Mouse (Mus musculus) lung, postnatal 14 days (tissue): ENCODE measurements at regions not wholly inside any gene's neighbourhood (a gene's known extent, or its start where the extent isn't known, plus 50 kb on each side); places are given as distances from the start of the nearest gene placed in this dataset.
A peak's percentile ranks its signal among the peaks of the same experiment; 100 is the strongest.

Experiments used
- DNase-seq: peaks from one replicate; pipeline ENCODE4 v3.0.0; 2021

DNA sequence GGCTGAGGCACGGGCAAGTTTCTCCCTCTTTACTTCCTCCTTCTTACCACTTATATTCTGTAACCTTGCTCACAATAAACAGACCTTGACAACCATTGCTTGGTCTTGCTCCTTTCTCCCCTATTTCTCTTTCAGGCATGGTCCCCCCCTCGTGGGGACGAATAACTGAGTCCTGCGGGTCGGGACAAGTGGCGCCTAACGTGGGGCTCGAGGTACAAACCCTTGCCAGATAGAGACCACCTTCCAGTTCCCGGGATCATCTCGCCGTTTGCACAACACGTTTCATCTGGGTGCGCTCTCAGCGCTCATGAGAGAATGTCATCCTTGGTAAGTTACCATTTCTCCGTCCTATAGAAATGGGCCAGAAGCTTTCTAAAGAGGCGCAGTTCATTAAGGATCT, 79.6 kb upstream of the Foxn3 start:
- DNase-seq, result no peak

DNA sequence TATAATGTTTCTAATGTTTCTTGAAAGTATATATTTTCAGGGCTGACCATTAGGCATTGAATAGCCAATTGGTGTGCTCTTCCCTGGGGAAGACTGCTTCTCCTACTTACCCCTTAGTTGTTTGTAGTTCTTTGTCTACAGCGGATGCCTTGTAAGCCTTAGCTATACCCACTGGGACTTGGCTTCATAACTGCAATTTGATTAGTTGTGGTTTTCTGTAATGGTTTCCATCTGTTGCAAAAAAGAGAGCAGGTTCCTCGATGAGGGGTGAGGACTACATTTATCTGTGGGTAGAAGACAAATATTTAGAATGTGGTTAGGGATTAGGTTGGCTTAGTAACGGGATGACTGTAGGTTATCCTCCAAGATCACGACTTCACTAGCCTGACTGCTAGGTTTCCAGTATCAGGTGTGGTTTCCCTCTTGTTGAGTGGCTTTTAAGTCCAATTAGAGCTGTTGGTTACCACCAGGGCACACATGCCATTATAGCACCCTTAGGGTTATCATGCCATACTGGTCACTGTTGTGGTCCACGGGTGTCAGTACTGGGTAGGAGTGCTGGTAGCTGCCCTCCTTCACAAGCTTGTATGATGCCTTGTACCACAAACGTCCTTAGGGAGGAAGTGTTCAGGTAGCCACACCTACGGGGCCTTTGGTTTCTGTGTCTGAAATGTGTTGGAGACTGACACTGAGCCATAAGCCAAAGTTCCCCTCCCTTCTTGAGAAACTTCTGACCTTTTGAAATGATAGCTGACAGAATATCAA, 78.9 kb upstream of the Foxn3 start:
- DNase-seq, result no peak

DNA sequence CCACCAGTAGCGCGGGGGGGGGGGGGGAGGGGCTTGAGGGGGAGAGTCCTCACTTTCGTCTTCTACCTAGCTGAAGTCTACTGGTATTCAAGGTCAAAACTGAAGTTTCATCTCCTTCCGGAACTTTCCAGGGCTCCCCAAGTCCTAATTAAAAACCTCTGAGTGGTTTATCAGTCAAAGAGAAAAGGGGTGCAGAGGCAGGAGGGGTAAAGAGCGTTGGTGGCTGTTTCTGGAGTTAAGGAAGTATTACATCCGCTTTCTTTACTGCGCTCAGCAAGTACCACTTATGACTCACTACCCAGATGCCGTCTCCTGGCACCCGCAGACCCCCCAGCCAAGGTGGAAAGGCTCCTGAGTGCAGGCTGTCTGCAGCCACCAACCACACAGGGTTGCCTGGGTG, 77.9 kb upstream of the Foxn3 start:
- DNase-seq, result no peak

DNA sequence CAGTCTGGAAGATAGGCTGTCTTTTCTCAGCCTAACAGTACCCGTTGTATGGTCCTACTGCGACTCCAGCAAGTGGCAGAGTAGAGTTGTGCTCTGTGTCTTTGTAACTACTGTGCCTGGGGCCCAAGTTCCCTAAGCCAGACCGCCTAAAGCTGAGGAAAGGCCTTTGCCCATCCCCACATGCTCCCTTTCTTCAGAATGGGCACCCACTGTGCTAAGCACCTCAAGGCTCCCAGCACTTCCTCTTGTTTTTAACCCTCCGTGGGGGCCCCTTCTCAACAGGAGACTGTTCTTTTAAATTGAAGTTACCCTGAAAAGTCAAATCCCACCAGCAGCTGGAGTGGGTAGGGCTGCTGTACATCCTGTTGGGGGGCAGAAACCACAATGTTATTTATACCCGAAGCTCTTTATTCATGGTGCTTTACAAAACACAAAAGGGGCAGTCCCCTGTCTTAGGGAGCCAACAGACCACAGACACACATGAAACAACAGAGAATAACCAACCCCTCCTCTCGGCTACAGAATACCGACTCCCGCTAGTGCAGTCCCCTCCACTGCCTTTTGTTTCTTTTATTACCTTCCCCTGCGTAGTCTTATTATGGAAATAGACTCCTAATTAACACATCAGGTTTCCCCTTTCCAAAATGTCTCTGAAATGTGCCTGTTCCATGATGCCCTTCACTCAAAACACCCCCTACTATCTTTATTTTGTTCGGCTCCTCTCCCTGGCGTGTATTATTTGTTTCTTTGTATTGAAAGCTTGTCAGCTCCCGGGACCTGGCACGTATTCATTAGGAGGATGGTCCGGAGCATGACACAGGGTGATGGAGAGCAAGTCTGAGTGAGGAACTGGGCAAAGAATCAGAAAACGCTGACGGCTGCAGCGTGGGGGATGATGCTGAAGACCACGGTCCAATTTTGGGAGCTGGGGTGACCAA, 77.1 kb upstream of the Foxn3 start:
- DNase-seq, result peak; percentile 25

DNA sequence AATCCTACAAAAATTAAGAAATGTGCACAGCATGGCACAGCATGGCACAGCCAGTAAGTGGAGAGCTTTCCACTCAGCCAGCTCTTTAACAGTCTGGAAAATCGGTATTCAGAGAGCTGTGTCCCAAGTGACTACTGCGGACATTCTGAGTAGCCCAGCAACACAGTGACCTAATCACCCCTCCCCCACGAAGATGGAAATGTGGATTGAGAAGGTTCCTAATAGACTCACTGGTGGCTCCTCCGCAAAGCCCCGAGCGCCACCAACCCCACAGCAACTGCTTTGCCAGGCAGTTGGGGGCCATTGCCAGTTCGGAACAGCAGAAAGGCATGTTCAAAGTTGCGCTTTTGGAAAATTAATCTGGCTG, 76.4 kb upstream of the Foxn3 start:
- DNase-seq, result no peak

DNA sequence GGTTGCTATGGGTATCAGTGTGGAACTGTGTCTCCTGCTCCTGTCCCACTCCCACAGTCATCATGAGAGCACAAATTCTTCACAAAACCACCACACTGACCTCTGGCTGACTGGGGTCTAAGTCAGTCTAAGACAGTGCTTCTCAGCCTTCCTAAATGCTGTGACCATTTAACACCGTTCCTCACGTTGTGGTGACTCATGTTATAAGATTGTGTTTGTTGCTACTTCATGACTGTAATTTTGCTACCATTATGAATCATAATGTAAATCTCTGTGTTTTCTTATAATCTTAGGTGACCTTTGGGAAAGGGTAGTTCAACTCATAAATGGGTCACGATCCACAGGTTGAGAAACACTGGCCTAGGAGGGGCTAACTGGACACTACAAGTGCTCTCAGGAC, 75.7 kb upstream of the Foxn3 start:
- no peak for DNase-seq

DNA sequence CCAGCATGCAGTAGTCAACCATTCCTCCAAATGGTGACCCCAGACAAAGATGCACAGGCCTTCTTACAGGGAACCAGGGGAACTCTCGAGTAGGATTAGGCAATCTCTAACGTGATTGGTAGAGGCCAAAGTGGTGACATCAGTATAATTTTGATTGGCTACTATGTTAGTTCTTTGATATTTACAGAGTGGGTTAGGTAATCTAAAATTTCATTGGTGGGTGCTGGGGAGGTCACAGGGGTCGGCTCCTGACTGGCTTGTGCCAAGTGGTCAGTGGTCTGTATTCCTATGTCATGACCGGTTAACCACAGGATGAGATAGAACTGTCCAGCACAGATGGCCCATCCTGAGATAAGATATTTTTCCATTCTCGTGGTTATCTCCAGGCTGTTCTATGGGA, 74.6 kb upstream of the Foxn3 start:
- DNase-seq, result no peak

DNA sequence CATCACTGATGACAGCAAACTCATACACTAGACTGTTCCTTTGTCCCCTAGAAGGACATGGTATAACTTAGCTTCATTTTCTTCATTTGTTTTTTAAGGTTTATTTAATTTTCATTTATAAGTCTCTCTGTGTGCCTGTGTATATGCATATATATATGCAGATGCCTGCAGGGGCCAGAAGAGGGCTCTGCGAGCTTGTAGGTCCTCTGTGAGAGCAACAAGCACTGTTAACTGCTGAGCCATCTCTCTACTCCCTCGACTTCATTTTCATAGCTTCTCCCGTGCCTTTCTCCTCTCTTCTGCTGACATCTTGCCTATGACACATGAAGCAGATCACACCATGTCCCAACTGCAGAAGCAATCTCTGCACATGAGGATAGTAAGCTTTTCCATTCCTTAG, 72.9 kb upstream of the Foxn3 start:
- no peak for DNase-seq

DNA sequence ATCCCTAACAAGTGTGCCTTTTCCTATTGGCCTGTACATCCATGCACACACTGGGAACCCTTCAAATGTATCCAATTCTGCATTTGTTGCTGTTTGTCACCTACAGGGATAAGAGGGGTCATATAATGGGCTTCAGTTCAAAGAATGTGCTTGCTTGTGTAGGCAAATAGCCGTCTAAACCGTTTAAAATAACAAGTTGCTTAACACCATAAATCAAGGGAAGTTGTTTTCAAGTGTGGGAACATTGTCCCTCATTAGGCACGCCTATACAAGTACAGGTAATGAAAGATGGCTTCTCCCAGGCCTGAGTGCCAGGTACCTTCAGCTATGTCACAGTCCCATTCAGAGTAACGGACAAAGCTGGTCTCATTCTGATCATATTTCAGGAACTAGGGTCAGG, 72.0 kb upstream of the Foxn3 start:
- no peak for DNase-seq

DNA sequence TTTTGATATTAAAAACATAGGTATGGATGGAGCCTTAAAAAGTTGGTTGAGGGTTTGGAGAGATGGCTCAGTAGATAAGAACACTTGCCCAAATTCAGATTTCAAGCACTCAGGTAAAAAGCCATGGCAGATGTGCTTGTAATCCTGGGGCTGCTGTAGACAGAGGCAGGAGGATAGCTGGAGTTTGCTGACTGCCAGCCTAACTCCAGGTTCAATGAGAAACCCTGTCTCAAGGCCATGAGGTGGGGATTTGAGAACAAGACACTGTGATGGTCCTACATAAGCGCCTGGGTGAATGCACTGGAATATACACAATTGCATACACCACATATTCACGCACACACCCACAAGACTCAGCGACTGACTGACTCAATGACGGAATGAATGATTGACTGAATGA, 71.3 kb upstream of the Foxn3 start:
- no peak for DNase-seq

DNA sequence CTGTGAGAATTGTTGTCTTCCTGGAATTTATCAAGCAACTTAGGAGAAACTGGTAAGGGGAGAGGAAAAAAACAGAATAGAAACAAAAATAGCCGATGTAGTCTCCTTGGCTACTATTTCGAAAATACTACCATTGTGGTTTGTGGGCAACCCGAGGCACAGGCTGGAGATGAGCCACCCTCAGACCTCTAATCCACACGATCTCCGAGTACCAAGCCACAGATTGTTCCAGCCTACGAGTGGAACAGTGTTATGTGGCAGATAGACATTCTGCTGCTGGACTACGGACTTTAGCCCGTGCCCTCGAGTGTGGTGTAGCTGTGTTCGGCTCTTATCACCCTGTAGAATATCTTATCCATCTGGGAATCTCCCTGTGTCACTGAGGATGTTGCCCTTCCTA, 70.3 kb upstream of the Foxn3 start:
- no peak for DNase-seq

DNA sequence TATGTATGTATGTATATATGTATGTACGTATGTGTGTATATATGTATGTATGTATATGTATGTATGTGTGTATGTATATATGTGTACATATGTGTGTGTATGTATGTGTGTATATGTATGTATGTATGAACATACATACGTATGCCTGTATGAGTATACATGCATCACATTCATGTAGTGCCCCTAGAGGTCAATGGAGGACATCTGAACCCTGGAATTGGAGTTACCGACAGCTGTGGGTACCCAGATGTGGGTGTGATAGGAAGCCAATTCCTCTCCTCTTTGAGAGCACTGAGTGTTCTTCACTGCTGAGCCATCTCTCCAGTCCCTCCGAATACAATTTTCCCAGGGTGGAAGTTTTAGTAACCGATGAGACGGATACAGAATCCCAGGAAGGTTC, 69.6 kb upstream of the Foxn3 start:
- DNase-seq, result no peak

DNA sequence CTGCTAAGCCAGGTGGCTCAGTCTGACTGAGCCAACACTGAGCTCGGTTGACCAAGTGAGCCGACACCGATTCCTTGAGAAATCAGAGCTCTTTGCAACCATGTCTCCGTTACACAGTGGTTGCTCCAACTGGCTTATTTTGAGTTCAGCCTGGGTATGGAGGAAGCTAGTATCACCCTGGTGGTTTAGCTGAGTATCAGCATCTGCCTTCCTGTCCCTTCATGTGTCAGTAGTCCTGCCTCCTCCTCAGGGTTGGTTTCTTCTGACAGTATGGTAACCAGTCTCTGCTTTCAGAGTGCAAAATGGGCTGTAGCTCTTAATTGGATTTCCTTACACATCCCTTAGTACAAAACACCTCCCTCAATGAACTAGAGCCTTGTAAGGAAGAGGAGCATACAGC, 66.2 kb upstream of the Foxn3 start:
- no peak for DNase-seq

DNA sequence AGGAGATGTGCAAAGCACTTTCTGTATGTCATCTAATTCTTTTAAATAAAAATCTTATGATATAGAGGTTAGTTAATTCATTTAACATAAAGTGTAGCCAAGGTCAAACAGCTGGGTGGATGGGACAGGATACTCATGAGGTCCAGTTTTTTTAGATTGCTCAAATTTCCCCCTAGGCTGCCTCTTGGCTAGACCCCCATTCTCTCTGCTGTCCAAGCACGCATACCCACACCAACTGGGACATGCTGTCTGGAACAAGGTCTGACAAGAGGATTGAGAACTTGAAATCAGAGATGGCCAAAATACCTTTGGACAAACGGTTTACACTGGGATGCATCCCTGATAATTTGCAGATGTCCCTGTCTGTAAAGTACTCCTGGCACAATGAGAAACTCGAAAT, 65.0 kb upstream of the Foxn3 start:
- DNase-seq, result no peak

DNA sequence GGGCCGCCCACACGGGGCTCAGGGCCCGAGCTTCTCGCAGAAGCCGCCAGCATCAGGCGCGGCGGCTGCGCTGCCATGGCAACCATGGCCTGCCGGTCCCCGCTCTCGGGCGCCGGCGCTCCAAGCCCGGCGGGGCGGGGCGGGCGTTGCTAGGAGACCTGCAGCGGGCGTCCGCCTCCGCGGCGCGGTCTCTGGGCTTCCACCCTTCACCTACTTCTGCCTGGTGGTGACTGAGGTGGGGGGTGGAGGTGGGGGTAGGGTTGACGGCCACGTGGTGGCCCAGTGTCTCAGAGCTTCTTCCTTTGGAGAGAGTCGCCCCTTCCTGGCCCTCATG, 64.5 kb upstream of the Foxn3 start:
- peak; percentile 88 for DNase-seq

DNA sequence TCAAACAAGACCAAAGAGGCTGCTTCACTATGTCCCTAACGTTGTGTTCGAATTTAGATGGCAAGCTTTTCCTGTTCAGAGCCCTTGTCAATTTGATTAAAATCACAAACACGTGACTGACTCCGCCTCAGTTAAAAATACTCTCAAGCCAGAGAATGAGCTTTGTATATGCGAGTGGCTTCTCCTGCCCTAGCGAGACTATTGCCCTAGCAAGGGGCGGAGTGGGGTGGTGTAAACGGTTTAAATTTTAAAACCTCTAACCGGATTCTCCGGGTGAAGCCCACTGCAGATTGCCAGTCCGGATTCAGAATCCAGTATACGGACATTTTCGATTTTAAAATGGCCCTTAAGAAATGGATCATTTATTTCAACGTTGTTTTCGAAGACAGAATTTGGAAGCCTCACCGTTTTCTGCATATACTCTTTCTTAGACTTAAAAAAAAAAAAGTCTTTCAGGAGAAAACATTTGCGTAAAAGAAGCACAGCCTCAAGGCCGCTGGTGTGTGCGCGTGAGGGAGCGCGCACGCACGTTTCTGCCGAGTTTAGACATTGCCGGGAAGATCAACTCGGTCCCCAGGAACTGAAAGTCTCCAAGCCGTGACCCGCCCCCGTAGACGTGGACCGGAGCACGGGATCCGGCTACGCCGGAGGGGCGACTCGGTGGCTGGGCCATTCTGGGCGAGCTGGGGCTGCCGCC, 64.0 kb upstream of the Foxn3 start:
- DNase-seq, result no peak

DNA sequence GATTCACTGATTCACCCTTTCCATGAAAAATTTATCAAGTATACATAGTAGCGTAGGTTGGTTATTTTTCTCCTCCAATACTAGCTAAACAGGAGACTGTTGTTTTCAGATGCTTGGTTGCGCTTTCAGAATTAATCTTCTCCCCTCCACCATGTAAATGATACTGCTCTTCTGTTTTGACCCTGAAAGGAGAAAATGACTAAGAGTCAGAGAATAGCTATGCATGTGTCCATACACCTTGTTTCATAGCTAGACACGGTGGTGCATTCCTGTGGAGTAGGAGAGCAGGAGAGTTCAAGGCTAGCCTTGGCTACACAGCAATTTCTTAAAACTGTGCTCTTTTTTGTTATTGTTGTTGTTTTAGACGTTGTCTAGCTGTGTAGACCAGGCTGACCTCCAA, 62.8 kb upstream of the Foxn3 start:
- no peak for DNase-seq

DNA sequence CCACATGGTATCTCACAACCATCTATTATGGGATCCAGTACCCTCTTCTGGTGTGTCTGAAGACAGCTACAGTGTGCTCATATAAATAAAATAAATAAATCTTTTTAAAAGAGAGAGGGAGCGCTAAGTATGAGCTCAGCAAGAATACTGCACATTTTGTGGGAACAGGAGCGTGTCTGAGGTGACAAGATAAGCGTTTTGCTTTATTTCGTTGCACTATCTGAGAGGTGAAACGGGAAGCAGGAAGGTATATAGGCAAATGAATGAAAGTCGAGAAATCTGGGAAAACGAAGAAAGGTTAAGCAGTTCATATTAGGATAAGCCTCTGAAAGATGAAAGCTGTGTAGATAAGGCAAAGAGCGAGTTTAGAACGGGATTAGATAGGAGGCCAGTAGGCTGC, 61.7 kb upstream of the Foxn3 start:
- DNase-seq, result no peak

DNA sequence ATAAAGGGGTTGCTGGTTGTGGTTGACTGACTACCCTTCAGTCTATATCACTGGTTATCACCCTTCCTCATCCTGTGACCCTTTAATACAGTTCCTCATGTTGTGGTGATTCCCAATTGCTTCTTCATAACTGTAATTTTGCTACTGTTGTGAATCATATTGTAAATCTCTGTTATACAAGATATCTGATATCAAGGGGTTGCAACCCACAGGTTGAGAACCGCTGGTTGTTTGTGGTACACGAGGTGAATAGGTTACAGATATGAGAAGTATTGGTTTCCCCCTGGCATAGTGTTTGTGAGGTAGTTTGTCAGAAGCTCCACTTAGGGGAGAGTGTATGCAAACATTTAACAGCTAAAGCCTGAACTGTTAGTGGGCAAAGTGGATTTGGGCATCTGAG, 58.9 kb upstream of the Foxn3 start:
- no peak for DNase-seq

DNA sequence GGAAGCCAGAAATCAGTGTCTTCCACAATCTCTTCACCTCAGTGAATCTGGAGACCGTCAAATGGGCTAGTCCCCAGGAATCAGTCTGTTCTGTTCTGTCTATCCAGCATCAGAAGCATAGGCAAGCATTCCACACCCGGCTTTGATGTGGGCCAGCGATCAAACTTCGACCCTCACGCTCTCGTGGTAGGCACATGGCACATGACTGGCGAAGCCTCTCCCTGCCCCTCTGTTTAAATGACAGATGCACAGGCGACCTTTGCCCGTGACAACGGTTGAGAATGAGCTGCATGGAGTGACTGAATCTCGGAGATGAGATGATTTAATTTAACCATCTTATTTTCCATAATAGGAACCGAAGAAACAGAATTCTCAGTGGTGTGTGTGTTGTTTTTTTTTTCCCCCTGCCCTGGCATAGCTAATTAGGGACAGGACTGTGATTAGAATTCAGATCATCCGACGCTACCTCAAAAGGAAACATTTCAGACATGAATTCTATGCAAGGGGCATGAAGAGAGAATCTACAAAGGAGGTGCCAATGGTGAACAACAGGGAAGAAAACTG, 53.9 kb upstream of the Foxn3 start:
- no peak for DNase-seq

DNA sequence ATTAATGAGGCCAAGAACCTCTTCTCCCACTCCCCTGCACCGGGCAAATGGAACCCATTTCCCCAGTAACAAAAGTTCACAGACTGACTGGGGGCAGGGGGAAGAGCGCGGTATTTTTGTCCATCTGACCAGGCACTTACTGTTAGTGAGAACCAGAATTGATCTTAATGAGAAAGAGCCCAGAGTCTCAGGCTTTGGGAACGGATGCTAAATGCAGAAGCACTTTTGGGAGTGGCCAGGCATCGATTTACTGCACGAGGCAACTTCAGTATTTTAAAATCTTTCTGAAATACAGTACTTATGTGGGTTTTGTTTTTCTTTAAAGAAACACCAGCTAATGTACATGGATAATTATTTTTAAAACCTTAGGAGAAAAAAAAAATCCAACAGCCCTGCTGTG, 51.0 kb upstream of the Foxn3 start:
- DNase-seq, result no peak
